Mouse (Mus musculus) activated CD4-positive, CD25-positive, alpha-beta regulatory T cell, adult 4 months (primary cell): ENCODE data around the gene Serpinb6d. TPM values are rescaled to one million over a fixed set of nuclear protein-coding genes. Genes with fewer than 3 reads are reported as not detected.

Experiments used
- ATAC-seq: one replicate; pipeline ENCODE4 v1.8.0; 2017
- polyA plus RNA-seq, 2 experiments: library from polyadenylated mRNA; unstranded; fragments of 100-300 nt; shearing (Covaris generic); gene quantifications; one replicate each; pipeline ENCODE4 v1.2.1; 2017

Serpinb6d gene
- not detected for polyA plus RNA-seq

- no peak for ATAC-seq
These were observed at the start of gene Serpinb6d for GRCm38 (mm10) chr13:33661105-33661504. Serpinb6d (plus strand) TSS chr13:33661405.

- no peak for ATAC-seq
These were observed 38.3 kb upstream of the Serpinb6d start for GRCm38 (mm10) chr13:33622921-33623320.

- no peak for ATAC-seq
These were observed 18.7 kb upstream of the Serpinb6d start for GRCm38 (mm10) chr13:33642540-33642939.

- no peak for ATAC-seq
These were observed 1.3 kb downstream of the Serpinb6d start for GRCm38 (mm10) chr13:33662550-33662949.

GRCm38 (mm10) chr13:33720296-33720695 lies 59.1 kb downstream of the Serpinb6d start:
- no peak for ATAC-seq

Other genes starting within 250 kb of the Serpinb6d start
- not detected for gene Serpinb9g, start 176.6 kb upstream of the Serpinb6d start, polyA plus RNA-seq
- not detected for gene Serpinb6e, start 182.0 kb downstream of the Serpinb6d start, polyA plus RNA-seq
- gene Serpinb6c, start 244.3 kb downstream of the Serpinb6d start, polyA plus RNA-seq: not detected